Mouse (Mus musculus) left cerebral cortex, postnatal 10 days (tissue): ENCODE measurements around the gene Lgals2. TPM values are rescaled to one million over a fixed set of nuclear protein-coding genes. Genes with fewer than 3 reads are reported as not detected.
"Not testable (repeated sequence)": the region's sequence is repeated elsewhere in the genome, so short reads cannot be mapped to it uniquely, and the experiment has no call there.

Experiments used
- DNase-seq, 2 experiments: peaks; one replicate each; pipeline ENCODE4 v3.0.0; 2021 to 2022; ENCODE audit warnings: low spot score in 2 of 2, mixed read lengths in 1 of 2; ENCODE audit errors: extremely low spot score in 1 of 2
- intact Hi-C: fragments of 180-260 bp; cut with DNase I; formaldehyde crosslinking; loops from one replicate; pipeline ENCODE4 v1.15.1; 2025
- total RNA-seq, 2 experiments: library from RNA; stranded (reverse); gene quantifications; 2 replicates each; pipeline ENCODE4 v1.2.3; 2021

Lgals2 gene
- total RNA-seq, 2 experiments from 2014 or later, result not detected

DNA sequence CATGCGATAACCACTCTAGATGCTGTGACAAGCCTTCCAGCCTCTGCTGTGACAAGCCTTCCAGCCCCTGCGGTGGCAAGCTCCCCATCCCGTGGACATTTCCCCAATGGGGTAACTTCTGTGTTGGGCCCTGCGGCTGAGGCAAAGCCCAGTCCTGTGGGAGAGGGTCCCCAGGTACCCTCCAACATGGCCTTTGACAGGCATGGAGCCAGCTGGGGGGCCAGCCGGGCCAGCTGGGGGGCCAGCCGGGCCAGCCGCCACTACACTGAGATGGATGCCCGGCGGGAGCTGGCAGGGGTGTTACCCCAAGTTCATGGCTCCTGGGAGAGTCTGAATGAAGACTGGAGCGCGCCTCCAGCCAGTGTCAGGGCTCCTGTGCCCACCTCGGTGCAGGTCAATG is 5.8 kb downstream of the Lgals2 start:
- intact Hi-C loops, result no loop called here
- DNase-seq, result no peak

DNA sequence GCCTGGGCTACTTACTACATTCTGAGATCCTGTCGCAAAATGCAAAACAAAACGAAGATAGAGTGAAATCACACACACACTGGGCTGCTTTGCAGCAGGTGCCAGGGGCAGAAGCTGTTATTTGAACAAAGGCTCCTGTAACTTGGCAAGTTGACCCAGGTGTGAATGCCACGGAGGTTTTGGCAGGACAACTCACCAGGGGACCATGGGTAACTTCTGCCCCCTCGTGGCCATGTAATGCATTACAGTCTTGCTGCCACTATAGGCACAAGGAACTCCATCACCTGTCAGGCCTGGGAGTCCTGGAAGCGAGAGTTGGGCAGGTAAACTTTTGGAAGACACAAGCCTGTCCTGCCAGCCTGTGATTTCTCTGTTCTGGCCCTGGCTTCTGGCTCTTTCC is 6.9 kb downstream of the Lgals2 start:
- DNase-seq, result peak in 1 of 2 experiments; percentile 77
- intact Hi-C loops, result no loop called here

DNA sequence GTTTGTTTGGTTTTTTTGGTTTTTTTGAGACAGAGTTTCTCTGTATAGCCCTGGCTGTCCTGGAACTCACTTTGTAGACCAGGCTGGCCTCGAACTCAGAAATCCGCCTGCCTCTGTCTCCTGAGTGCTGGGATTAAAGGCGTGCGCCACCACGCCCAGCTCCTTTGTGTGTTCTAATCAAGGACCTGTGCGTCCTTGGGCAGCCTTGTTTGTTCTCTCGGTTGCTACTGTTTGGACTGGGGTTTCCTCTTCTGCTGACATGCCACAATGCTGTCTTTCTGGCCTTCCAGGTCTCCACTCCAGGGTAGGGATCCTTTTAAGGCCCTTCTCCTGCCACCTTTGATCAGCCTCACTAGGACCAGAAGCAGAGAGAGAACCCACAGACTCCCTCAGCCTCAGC is 8.5 kb downstream of the Lgals2 start:
- intact Hi-C loops, DNase-seq: not testable (repeated sequence)

DNA sequence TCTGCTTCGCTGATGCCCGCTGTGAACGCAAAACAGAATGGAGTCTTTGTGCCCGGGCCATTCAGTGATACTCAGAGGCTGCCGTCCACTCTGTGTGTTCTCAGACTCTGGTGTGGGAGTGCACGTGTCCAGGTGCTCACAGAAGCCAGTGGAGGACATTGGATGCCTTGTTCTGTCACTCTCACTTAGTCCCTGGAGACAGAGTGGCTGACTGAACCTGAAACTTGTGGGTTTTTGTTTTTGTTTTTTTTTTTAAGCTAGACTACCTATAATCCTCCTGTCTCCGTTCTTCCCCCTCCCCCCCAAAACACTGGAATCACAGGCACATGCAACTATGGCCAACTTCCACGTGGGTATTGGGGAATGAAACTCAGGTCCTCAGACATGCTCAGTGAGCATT is 9.0 kb downstream of the Lgals2 start:
- no peak for DNase-seq
- intact Hi-C loops, result no loop called here

DNA sequence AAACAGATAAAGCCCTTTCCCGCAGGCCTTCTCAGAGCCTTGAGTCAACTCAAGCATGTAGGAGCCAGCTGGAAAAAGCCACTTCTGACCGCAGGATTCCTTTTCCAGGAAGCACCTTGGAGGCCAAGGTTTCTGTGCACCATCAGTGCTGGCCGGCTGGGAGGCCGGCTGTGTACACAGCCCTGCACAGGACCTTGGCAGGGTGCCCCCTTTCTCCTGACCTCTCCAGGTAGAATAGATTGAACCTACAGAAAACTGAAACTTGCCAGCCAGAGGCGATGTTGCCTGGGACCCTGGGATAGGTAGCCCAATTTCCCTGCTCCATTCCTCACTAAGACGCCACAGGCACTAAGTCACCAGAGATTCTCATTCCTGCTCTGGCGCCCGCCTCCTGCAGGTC is 9.5 kb downstream of the Lgals2 start:
- intact Hi-C loops, result no loop called here
- DNase-seq, result no peak

DNA sequence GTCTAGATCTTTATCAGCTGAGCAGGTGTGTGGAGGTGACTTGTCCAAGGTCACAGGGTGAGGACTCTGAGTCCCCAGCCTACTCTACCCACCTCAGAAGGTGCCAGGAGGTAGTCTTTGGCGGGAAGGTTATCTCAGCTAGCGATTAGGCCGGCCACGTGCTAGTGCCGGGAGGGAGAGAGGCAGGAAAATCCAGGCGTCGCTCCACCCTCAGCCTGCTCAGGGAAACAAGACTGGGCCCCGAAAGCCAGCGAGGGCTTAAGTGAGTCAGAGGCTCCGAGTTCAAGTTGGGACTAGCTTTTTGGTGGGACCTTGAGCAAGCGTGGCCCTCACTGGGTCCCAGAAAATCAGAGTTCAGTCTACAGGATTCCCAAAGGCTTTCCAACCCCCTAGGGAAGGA is 10.0 kb downstream of the Lgals2 start:
- no peak for DNase-seq
- intact Hi-C loops, result no loop called here

DNA sequence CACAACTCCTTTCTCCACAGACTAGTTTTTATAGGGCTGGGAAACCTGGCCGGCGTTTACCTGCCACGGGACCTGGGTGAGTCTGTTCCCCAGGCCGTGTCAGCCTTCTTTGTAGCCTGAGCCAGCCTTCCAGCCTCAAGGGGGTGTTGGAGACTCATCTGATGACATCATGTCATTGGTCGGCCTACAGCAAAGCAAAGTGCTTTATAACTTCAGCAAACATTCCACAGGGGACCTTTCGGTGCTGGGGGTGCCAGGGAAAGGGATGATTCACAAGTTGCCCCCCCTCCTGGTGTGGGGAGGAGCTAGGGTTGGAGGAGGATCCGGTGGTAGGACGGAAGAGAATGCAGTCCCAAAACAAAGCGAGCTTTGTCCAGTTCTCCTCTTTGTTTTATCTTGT is 10.5 kb downstream of the Lgals2 start:
- intact Hi-C loops, result no loop called here

DNA sequence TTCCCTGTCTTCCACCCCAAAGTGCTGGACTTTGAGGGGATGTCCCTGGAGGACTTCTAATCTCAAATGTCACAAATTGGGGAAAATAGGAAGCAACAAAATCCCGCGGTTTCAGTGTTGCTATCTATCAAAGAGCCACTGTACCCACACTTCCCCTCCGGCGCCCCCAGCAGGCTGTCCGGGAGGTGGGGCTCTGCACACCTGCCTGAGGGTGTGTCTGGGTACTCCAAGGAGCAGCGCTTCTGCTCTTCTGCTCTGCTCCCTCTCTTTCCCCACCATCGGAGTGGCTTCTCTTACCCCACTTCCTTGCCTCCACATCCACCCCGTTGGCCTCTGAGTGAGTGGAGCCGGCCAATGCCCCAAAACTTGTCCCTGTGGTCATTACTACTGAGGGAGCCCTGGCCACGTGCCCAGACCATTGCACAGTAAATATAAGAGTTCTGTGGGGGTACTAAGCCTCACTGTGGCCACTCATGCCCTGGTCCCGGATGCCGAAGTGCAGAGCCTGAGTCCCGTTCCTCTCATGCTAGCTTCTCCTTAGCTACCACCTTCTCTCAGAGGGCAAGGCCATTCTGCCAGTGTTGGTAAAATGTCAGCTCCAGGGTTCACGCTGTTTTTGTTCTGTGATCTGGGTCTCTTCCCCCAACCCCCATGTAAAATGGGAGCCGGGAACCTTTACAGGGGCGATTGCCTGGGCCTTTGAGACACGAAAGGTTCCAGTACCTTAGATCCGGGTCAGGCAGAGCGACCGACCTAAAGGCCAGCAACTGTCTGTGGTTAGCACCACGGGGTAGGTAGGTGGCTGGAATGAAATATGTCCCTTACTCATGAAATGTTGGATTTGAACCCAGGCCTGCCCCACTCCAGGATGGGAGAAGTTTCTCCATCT is 11.5 kb downstream of the Lgals2 start:
- peak in 1 of 2 experiments; percentile 41 for DNase-seq
- intact Hi-C loops, result no loop called here

More for the DNA sequence above, 10.5 kb downstream of the Lgals2 start:
- peak in 1 of 2 experiments; percentile 65 for DNase-seq

DNA sequence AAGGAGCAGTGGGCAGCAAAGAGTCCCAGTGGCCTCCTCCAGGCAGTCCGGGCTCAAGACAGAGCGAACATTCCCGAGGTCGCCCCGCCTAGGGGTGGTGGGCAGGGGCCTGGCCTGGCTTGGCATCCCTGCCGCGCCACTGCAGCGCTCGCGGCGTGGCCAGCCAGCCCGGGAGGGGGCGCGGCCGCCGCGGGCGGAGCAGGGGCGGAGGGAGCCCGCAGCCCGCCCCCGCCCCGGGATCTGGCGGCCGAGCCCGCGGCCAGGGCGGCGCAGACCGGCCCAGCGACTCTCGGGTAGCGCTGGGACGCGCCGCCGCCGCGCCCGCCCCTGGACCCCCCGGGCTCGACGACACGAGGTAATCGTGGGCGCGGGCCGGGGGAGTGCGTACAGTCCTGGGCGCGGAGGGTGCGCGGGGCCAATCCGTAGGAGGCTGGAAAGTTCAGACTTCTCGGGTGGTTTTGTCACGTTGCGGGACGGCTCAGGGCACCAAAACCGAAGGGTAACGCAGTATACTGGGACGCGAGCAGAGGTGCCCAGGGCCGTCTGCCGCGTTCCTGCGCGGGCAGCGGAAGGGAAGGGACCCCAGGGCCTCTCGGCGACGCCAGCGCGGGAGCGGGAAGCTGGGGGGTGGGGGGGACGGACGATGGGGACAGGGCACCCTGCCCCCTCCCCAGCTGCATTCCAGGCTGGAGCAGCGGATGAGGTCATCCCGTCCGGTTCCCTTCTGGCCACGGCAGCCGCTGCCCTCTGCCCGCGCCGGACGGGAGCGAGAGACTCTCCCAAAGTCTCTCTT is 12.8 kb downstream of the Lgals2 start, which contains the start of gene Cdc42ep1:
TSS of gene Cdc42ep1 (plus strand) at position 254 of the 793 bp plus-strand sequence.
- DNase-seq, result peak in 1 of 2 experiments; percentile 83
- intact Hi-C loops, result no loop called here

DNA sequence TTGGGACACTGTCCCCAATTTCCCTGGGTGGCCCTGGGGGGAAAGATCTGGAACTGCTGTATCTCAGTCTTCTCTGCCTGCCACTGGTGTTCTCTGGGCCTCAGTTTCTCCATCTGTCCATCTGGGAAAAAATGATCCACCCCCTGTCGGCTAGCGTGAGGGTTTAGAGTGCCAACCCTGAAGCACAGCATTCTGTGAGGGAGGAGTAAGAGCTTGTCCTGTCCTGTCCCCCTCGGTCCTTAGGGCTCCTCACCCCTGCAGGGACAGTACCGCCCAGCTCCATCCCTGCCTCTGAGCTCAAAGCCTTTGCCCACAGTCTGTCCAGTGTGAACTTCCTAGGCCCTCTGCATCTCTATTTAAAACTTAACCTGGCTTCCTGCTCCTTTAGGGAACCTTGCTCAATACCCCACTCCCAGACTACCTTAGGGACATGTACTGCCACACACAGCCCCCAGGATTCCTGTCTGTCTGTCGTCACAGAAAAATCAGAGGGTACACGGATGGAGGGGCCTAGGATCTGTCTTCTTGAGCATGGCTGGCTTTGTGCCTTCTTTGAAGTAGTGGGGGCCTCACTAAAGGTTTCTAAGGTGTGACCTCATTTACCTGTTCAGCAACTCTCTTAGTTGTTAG is 14.1 kb downstream of the Lgals2 start:
- peak in 1 of 2 experiments; percentile 13 for DNase-seq
- intact Hi-C loops, result no loop called here

DNA sequence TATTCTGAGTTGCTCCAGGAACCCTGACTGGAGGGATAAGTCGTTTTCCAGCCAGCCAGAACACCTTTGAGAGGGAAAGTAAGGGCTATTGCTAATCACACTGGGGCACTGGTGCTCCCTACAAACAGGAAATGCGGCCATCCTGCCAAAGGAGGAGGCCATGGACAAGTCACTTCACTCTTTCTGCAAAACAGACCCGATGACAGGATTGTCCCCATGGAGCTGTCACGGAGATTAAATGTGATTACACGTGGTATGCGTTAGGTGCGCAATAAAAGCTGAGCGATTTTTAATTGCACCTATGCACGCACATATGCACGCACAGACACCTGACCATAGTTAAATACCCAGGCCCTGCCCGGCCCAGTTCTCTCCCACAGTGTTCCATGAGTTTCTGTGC is 14.6 kb downstream of the Lgals2 start:
- no peak for DNase-seq
- intact Hi-C loops, result no loop called here

DNA sequence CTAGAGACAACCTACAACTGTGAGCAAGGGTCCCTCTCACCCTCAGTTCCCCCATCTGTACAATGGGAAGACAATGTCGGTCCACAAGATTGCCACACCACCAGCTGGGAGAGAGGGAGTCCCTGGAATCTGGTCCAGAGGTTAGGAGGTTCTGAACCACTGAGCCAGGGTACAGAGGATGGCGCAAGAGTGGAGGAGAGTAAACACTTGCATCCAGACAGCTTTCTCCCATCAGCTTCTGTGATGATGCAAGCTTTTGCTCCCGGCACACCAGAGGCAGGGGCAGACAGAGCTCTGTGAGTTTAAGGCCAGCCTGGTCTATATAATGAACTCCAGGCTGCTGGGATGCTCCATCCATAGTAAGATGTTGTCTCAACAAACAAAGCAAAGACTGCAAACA is 15.1 kb downstream of the Lgals2 start:
- no peak for DNase-seq
- intact Hi-C loops, result no loop called here

DNA sequence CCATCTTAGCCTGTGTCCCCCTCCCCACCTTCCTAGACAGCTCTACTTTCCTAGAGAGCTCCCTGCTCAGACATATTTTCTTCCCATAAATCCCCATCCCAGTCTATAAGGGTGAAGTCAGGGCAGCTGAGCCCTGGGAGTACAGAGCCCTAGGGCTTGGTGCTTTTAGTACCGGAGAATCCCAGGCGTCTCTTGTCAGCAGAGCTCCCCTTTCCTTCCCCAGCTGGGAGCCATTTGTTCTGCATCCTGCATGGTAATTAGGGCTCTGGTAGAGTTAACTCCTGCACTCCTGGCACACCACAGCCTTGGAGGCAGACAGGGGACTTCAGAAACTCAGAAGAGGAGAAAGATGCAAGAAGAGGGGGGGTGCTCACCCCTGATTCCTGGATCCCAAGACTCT is 15.6 kb downstream of the Lgals2 start:
- intact Hi-C loops, result no loop called here
- peak in 1 of 2 experiments; percentile 34 for DNase-seq

DNA sequence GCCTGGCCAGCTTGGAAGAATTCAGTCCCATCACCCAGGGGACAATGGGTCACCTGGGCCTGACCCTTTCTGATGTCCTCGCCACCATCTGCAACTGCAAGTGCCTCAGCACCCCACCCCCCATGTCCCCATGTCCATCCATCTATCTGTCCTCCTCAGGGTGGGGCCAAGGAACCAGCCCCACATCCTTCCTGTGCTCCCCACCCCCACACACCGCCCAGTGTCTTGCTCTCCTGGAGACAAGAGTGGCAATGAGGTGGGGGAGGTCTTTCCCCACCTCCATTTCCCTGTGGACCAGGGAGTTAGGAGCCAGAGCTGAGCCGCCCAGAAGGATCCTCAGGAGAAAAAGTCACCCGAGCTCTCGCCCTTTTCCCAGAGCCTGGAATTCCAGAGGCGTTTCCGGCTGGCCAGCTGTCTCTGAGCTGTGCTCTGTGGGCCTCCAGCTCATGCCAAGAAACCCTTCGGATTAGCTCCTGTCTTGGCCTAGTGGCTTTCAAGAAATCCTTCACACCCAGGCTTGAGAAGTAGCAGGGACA is 19.2 kb downstream of the Lgals2 start:
- DNase-seq, result peak in 1 of 2 experiments; percentile 78
- intact Hi-C loops, result no loop called here

DNA sequence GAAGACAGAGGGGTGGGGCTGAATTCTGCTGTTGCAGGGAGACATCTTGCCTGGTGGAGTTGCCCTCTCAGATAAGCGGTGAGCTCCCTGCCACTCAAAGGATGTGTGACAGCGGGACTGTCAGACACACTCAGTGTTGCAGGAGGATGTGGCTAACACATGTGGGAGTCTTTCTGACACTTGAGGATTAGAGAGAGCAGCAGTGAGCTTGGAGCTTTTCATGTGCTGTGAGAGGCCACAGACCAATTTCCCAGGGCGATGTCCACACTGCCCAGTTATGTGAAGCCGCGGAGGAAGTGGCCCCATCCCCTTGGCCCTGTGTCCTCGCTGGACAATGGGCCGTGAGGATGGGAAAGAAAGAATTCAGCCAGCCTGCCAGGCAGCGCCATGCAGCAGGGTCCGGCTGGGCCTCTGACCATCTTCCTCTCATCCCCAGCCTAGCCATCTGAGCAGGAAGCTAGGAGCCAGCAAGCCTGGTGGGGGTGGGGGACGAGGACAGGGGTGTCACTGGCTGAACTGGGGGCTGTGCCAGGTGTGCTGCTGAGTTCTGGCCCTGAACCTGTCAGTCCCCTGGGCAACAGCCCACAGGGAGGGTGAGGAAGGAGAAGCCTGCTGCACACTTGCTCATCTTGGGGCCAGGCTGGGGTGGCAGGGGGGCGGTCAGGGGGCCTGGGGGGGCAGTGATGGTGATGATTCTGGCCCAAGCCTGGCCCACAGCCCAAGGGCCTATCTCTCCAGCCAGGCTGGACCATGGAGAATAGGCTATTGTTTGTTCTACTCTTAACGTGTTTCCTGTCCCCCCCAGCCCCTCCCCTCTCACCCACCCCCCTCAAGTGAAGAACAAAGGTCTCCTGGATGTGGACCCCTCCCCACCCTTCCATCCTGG is 19.9 kb downstream of the Lgals2 start:
- DNase-seq, result peak in 1 of 2 experiments; percentile 75
- intact Hi-C loops, result no loop called here

DNA sequence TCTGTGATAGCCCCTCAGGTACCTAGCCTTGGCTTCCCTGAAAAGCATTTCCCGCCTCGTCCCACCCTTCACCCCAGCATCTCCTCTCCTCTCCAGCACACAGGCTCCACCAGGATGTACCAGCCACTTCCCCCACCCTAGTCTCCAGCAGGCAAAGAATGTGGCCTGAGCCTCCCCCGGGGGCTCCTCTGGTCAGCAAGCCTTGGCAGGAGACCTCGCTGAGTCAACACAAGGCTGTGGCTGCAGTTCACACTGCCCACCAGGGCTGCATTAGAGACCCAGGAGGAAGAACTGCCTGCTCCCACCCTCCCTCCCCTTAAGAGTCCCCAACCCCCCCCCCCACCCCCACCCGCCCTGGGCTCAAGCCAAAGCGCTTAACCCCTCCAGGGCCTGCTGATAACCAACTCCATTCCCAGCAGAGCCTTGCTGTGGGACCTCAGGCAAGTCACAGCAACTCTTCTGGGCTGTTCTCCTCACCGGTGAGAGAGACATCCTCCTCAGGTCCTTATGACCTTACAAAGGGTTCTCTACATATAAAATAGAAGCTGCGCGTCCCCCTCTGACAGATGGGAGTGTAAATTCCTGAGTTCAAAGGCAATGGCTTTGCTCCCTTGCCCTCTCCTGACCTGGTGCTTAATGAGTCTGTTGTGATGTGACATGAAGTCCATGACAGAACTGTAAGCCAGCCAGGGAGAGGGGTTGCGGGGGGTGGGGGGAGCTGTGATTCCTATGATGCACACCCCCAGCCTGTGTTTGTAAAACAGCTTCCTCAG is 20.9 kb downstream of the Lgals2 start:
- DNase-seq, result peak in 1 of 2 experiments; percentile 70
- intact Hi-C loops, result no loop called here

DNA sequence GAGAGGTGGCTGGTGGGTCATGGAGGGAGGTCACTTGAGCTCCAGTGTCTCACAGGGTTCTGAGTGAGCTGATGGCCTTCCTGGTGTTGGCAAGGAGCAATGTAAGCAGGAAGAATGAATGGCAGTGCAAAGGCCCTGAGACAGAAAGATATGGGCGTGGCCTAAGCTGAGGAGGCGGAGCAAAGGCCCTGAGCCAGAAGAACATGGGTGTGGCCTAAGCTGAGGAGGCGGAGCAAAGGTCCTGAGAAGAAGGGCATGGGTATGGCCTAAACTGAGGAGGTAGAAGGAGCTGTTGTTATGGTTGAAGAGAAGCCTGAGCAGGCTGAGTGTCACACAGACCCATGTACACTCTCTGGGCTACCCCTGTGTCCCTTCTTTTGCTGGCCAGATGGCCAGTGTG is 21.7 kb downstream of the Lgals2 start:
- DNase-seq, result peak in 1 of 2 experiments; percentile 34
- intact Hi-C loops, result no loop called here
